Mouse (Mus musculus): ENCODE results near the gene Rd3.

Rd3 gene

GRCm38 (mm10) chr1:191963948-191964772, 13.0 kb upstream of the Rd3 start:
- DNase-seq (ENCODE audit: low spot score): peak; percentile 67

GRCm38 (mm10) chr1:191964773-191965481, 12.2 kb upstream of the Rd3 start:
- DNase-seq (ENCODE audit: low spot score): peak; percentile 58

- no peak for DNase-seq (ENCODE audit: low spot score)
Observed at GRCm38 (mm10) chr1:191969939-191970338, 7.2 kb upstream of the Rd3 start.

- no peak for DNase-seq (ENCODE audit: low spot score)
Observed at GRCm38 (mm10) chr1:191974509-191975405, 2.4 kb upstream of the Rd3 start.

- no peak for DNase-seq (ENCODE audit: low spot score)
Observed at GRCm38 (mm10) chr1:191981426-191982102, 4.4 kb downstream of the Rd3 start.

- no peak for DNase-seq (ENCODE audit: low spot score)
Observed at GRCm38 (mm10) chr1:191986674-191987480, 9.7 kb downstream of the Rd3 start.

- DNase-seq (ENCODE audit: low spot score): no peak
Observed at GRCm38 (mm10) chr1:191987481-191987769, 10.3 kb downstream of the Rd3 start.

- no peak for DNase-seq (ENCODE audit: low spot score)
Observed at GRCm38 (mm10) chr1:191988646-191989045, 11.5 kb downstream of the Rd3 start.

GRCm38 (mm10) chr1:191989060-191989459, 11.9 kb downstream of the Rd3 start:
- no peak for DNase-seq (ENCODE audit: low spot score)

GRCm38 (mm10) chr1:191989994-191990393, 12.8 kb downstream of the Rd3 start:
- DNase-seq (ENCODE audit: low spot score): peak; percentile 83

- DNase-seq (ENCODE audit: low spot score): no peak
Observed at GRCm38 (mm10) chr1:191992040-191992780, 15.0 kb downstream of the Rd3 start.

- no peak for DNase-seq (ENCODE audit: low spot score)
Observed at GRCm38 (mm10) chr1:191994476-191994875, 17.3 kb downstream of the Rd3 start.

GRCm38 (mm10) chr1:191995488-191995887, 18.3 kb downstream of the Rd3 start:
- peak; percentile 66 for DNase-seq (ENCODE audit: low spot score)

GRCm38 (mm10) chr1:191995916-191996315, 18.7 kb downstream of the Rd3 start:
- no peak for DNase-seq (ENCODE audit: low spot score)

GRCm38 (mm10) chr1:191996621-191997185, 19.5 kb downstream of the Rd3 start:
- no peak for DNase-seq (ENCODE audit: low spot score)

- no peak for DNase-seq (ENCODE audit: low spot score)
Observed at GRCm38 (mm10) chr1:191999022-191999421, 21.9 kb downstream of the Rd3 start.

Data from spleen, adult 12 weeks (tissue).